ENCODE assay signal across 8 mouse cellular contexts in the genomic region with DNA sequence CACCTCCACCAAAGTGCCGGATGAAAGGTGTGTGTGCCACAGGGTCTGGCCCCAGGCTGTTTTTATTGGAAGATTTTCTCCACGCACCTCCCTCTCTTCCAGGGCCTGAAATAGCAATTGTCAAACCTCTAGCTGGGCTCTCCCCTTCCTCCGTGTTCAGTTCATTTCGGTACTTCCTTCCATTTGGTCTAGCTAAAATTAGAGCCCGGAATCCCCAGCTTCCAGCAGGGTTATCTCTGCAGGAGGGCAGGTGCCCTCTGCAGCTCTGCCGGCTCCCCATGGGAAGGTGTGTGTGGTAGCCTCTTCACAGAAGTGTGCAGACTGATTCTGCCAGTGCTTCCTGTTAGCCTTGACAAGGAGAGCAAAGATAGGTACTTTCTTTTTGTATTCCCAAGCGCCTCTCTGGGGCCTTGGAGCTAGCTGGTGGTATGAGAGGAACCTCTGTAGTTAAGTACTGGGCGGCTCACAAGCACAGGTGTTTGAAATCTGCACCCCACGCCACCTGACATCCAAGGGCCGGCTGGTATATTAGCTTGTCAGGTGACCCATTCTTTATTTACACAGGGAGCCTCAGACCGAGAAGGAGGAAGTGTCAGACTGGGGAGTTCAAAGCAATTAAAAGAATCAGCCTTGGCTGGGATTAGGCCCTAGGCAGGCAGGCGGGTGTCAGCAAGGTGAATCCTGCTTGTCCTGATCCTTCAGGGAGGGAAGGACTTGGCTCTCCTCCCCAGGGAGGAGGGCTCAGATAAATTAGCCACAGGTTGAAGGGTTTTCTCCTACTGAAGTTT.
A peak's percentile ranks its signal among the peaks of the same experiment; 100 is the strongest.
DNase-seq lines count a peak whose midpoint lies in the region; ATAC-seq and TF ChIP-seq lines count a peak whose summit lies in the region.

No protein-coding gene starts in this region.

- H3K4me1 ChIP-seq in heart, embryonic 12.5 days (replicated peaks) = peaks cover 72% of the 10 kb centered on the region
- H3K4me1 ChIP-seq in G1E (ENCODE audit: insufficient read depth, low read depth, low read length) = peaks cover 79% of the 10 kb centered on the region
- peaks cover 97% of the 10 kb centered on the region for H3K4me1 ChIP-seq in hindbrain, embryonic 10.5 days (replicated peaks)
- H3K4me1 ChIP-seq in liver, embryonic 12.5 days = peaks cover 75% of the 10 kb centered on the region
- H3K4me1 ChIP-seq in olfactory bulb, adult 2 months (ENCODE audit: control insufficient read depth, insufficient read depth, low read length) = peaks cover 65% of the 10 kb centered on the region

- no peak for ATAC-seq in heart, embryonic 12.5 days (ENCODE audit: insufficient number of reproducible peaks, low FRiP score)
- no peak for ATAC-seq in G1E (ENCODE audit: extremely low read depth, insufficient number of reproducible peaks, low FRiP score, poor library complexity, severe bottlenecking)
- ATAC-seq in liver, embryonic 12.5 days = no peak

- peak overlapping the region; percentile 91 for H3K4me3 ChIP-seq in heart, embryonic 12.5 days
- peak overlapping the region; percentile 83 for H3K4me3 ChIP-seq in G1E (ENCODE audit: low read depth, low read length)
- H3K4me3 ChIP-seq in hindbrain, embryonic 10.5 days = peak overlapping the region; percentile 96
- peak overlapping the region; percentile 97 for H3K4me3 ChIP-seq in liver, embryonic 12.5 days
- H3K4me3 ChIP-seq in olfactory bulb, adult 2 months (ENCODE audit: insufficient read depth, low read depth, low read length) = peak overlapping the region; percentile 80

- DNase-seq in heart, adult 11 months = no peak
- no peak for DNase-seq in G1E (ENCODE audit: low spot score)
- no peak for DNase-seq in hindbrain, embryonic 10.5 days (ENCODE audit: low spot score)
- no peak for DNase-seq in left cerebral cortex, postnatal 14 days (ENCODE audit: low spot score in 2 of 2)
- DNase-seq in layer of hippocampus, adult 9-11 months = no peak

- no peak for TF ChIP-seq CTCF in G1E (IDR thresholded peaks at IDR 0.05; ENCODE audit: low read depth, low read length)
- TF ChIP-seq CTCF in olfactory bulb, adult 2 months (IDR thresholded peaks at IDR 0.05; ENCODE audit: insufficient read depth, low read depth, low read length) = no peak

- WGBS in heart, embryonic 12.5 days = 11% methylated on average over 12 of the region's 12 CpGs
- WGBS in hindbrain, embryonic 10.5 days = 17% methylated on average over 12 of the region's 12 CpGs
- WGBS in liver, embryonic 12.5 days (ENCODE audit: insufficient replicate concordance) = 6% methylated on average over 12 of the region's 12 CpGs
- 17% methylated on average over 12 of the region's 12 CpGs for WGBS in olfactory bulb, adult 2 months

- TF ChIP-seq POLR2A in olfactory bulb, adult 2 months (IDR thresholded peaks at IDR 0.05; ENCODE audit: insufficient read depth, low read depth, low read length) = no peak

- peak overlapping the region; percentile 92 for H3K4me2 ChIP-seq in heart, embryonic 12.5 days
- peak overlapping the region; percentile 95 for H3K4me2 ChIP-seq in liver, embryonic 12.5 days

- intact Hi-C loops in left cerebral cortex, postnatal 14 days (cut with DNase I) = no loop called here

- H3K27ac ChIP-seq in heart, embryonic 12.5 days (ENCODE audit: poor library complexity, severe bottlenecking) = peak overlapping the region; percentile 94
- peak overlapping the region; percentile 99 for H3K27ac ChIP-seq in hindbrain, embryonic 10.5 days
- peak overlapping the region; percentile 100 for H3K27ac ChIP-seq in liver, embryonic 12.5 days
- H3K27ac ChIP-seq in olfactory bulb, adult 2 months (ENCODE audit: insufficient read depth, low read depth, low read length) = peak overlapping the region; percentile 97; the same call in 1 of the 2 replicates

- H3K27me3 ChIP-seq in heart, embryonic 12.5 days (replicated peaks) = no peaks in the 10 kb centered on the region
- peaks cover 9% of the 10 kb centered on the region; the same call in 1 of the 2 replicates for H3K27me3 ChIP-seq in G1E (ENCODE audit: insufficient read depth, low read length)
- peaks cover 52% of the 10 kb centered on the region for H3K27me3 ChIP-seq in hindbrain, embryonic 10.5 days (ENCODE audit: insufficient read depth, poor library complexity, severe bottlenecking)
- no peaks in the 10 kb centered on the region for H3K27me3 ChIP-seq in liver, embryonic 12.5 days (replicated peaks)

- peak overlapping the region; percentile 95 for H3K9ac ChIP-seq in heart, embryonic 12.5 days
- peak overlapping the region; percentile 97 for H3K9ac ChIP-seq in liver, embryonic 12.5 days

- no peaks in the 10 kb centered on the region for H3K9me3 ChIP-seq in heart, embryonic 12.5 days (replicated peaks)
- H3K9me3 ChIP-seq in G1E (replicated peaks) = no peaks in the 10 kb centered on the region
- H3K9me3 ChIP-seq in hindbrain, embryonic 10.5 days = no peaks in the 10 kb centered on the region
- H3K9me3 ChIP-seq in liver, embryonic 12.5 days (replicated peaks) = no peaks in the 10 kb centered on the region

- H3K36me3 ChIP-seq in heart, embryonic 12.5 days = no peaks in the 10 kb centered on the region
- H3K36me3 ChIP-seq in G1E (replicated peaks) = peaks cover 35% of the 10 kb centered on the region
- no peaks in the 10 kb centered on the region for H3K36me3 ChIP-seq in hindbrain, embryonic 10.5 days
- H3K36me3 ChIP-seq in liver, embryonic 12.5 days = peaks cover 19% of the 10 kb centered on the region
